Mouse (Mus musculus): ENCODE data around the gene Irf2. TPM values are rescaled to one million over a fixed set of nuclear protein-coding genes. Genes with fewer than 3 reads are reported as not detected.

Gene Irf2
- total RNA-seq, 2 experiments from 2014 or later = 54.6 to 62.0 TPM

- TF ChIP-seq CTCF (conservative IDR thresholded peaks at IDR 0.05) = no peak
- DNase-seq (ENCODE audit: low spot score in 2 of 2) = no peak
- Histone ChIP-seq H3K27ac (no peak overlapping the region), H3K4me3 (no peak overlapping the region)
Measured at GRCm38 (mm10) chr8:46848011-46848641, 108.6 kb downstream of the Irf2 start.

GRCm38 (mm10) chr8:46848931-46849330, 109.4 kb downstream of the Irf2 start:
- Histone ChIP-seq H3K27ac (no peak overlapping the region), H3K4me3 (no peak overlapping the region)
- DNase-seq (ENCODE audit: low spot score in 2 of 2) = no peak
- TF ChIP-seq CTCF (conservative IDR thresholded peaks at IDR 0.05) = no peak

DNA sequence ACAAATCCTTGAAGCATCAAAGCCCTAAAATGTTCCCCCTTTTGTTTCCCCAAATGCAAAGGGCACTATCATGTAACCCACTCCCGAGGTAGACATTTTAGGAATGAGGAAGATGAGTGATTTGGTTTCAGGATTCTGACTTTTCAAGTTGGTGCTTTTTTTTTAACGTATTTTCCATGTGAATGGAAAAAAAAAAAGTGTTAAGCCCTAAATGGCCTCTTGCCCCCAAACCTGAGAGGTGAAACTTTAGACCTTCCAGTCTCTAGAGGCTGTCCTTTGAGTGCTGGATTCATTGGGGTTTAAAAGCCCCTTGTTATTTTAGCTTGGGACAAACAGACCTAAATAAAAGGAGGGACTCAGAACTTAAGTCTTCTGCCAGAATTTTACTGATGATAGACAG, 109.9 kb downstream of the Irf2 start:
- no peak overlapping the region for H3K4me3 ChIP-seq
- TF ChIP-seq CTCF (conservative IDR thresholded peaks at IDR 0.05) = no peak
- no peak overlapping the region for H3K27ac ChIP-seq
- DNase-seq (ENCODE audit: low spot score in 2 of 2) = no peak

- TF ChIP-seq CTCF (conservative IDR thresholded peaks at IDR 0.05) = no peak
- Histone ChIP-seq H3K27ac (peak overlapping the region; percentile 36; the same call in 1 of the 2 replicates), H3K4me3 (no peak overlapping the region)
- no peak for DNase-seq (ENCODE audit: low spot score in 2 of 2)
Measured at GRCm38 (mm10) chr8:46850258-46850897, 110.8 kb downstream of the Irf2 start.

DNA sequence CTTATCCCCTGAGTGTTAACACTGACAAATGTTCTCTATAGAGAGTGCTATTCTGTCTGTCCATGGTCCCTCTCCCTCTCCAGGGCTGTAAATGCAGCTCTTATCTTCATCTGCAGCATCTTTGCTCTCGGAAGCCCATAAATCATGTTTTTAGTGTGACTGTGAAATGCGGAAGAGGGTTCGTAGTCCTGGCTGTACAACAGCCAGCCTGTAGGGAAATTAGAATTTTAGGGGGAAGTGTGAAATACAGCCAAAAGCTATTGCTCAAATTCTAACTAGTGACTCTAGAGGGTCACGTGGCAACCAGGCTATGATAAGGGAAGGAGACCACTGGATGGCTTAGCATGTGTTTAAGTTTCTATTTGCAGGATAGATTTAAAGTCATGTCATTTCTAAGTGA, 112.0 kb downstream of the Irf2 start:
- 0 out of 2 replicates have a peak, but pooled peaks have one; percentile 2 for TF ChIP-seq CTCF (conservative IDR thresholded peaks at IDR 0.05)
- H3K27ac ChIP-seq = peak overlapping the region; percentile 32
- no peak for DNase-seq (ENCODE audit: low spot score in 2 of 2)

GRCm38 (mm10) chr8:46852377-46852776, 112.8 kb downstream of the Irf2 start:
- Histone ChIP-seq H3K27ac (peak overlapping the region; percentile 5; the same call in 1 of the 2 replicates), H3K4me3 (no peak overlapping the region)
- DNase-seq (ENCODE audit: low spot score in 2 of 2) = no peak
- TF ChIP-seq CTCF (conservative IDR thresholded peaks at IDR 0.05) = no peak

More for the DNA sequence above, 112.0 kb downstream of the Irf2 start:
- no peak overlapping the region for H3K4me3 ChIP-seq

DNA sequence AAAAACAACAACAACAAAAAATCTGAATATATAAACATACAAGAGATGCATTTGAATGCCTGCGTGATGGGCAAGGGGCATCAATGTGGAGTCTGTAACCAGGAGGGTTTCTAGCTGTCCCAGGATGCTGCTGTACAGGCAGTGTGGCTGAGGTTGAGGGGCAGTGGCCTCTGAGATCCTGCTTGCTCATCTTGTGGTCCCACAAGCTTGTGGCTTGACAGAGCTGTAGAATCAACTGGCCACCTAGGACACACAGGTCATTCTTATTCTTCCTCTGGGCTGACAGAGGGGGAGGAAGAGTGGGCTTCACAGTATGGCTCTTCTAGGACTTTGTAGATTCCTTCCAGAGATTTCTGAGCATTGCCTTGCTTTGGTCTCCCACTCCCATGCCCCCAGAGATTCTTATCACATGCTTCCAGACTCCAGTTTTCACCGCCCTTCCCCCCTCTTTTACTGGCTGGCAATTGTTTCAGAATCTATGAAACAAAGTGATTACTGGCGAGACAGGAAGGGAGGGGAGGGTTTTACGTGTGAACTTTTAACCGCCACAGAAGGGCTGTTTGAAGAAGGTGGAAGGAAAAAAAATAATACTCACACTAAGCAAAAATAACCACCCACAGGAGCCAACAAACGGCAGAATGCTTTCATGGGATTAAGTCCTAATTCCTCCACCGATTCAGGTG, 119.8 kb downstream of the Irf2 start:
- H3K27ac ChIP-seq = peak overlapping the region; percentile 53; the same call in 1 of the 2 replicates
- no peak for DNase-seq (ENCODE audit: low spot score in 2 of 2)
- no peak for TF ChIP-seq CTCF (conservative IDR thresholded peaks at IDR 0.05)
- no peak overlapping the region for H3K4me3 ChIP-seq

GRCm38 (mm10) chr8:46859847-46860167, 120.3 kb downstream of the Irf2 start:
- TF ChIP-seq CTCF (conservative IDR thresholded peaks at IDR 0.05) = no peak
- no peak for DNase-seq (ENCODE audit: low spot score in 2 of 2)
- H3K27ac ChIP-seq = peak overlapping the region; percentile 53; the same call in 1 of the 2 replicates

DNA sequence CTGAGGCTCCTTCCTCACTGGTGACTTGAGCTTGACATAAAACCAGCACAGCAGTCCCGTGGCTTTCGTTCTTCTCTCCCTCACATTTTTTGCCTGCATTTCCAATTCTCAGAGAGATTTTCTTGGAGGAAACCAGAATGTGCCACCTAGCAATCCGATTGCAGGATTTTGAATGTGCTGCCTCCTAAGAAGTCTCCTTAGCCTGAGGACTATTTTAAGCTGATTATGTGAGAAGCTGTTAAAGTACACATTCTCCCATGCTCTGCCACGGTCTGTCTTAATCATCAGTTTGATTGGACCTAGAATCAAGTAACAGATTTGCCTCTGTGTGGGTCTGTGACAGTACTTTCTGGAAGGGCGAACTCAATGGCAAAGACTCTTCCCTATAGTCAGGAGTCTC, 123.0 kb downstream of the Irf2 start:
- no peak for TF ChIP-seq CTCF (conservative IDR thresholded peaks at IDR 0.05)
- Histone ChIP-seq H3K27ac (no peak overlapping the region), H3K4me3 (no peak overlapping the region)
- DNase-seq (ENCODE audit: low spot score in 2 of 2) = no peak

More at GRCm38 (mm10) chr8:46859847-46860167, 120.3 kb downstream of the Irf2 start:
- H3K4me3 ChIP-seq = no peak overlapping the region

DNA sequence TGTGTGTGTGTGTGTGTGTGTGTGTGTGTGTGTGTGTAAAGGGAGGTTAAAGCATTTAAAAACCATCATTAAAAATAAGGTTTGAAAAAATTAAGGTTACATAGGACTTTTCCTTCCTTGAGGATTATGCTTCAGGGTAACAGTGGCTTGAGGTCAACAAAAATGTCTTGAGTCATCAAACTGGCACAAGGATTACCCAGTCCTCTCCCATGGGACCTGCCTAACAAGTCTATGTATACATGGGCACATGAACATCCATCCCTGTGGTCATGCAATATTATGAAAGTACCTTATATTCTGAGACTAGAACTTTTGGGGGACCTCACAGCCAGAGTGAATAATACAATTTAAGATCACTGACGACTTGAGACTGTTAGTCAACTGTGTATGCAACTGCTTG, 125.9 kb downstream of the Irf2 start:
- DNase-seq (ENCODE audit: low spot score in 2 of 2) = no peak
- no peak for TF ChIP-seq CTCF (conservative IDR thresholded peaks at IDR 0.05)
- Histone ChIP-seq H3K4me3 (no peak overlapping the region), H3K27ac (no peak overlapping the region)

DNA sequence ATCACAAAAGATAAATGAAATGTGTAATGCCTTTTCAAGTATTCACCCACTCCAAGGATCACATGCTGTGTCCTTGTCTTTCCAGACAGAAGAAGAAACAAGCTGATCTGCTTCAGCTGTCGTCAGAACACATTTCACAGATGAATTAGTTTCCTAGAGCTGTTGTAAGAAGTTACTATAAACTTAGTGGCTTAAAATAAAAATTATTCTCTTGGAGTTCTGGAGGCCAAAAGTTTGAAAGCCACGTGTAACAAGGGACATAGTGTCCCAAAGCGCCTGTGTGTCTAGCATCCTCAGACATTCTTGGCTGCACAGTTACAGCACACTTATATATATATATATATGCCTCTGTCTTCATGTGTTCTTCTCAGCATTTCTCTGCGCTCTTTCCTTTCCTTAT, 127.9 kb downstream of the Irf2 start:
- DNase-seq (ENCODE audit: low spot score in 2 of 2) = no peak
- Histone ChIP-seq H3K27ac (no peak overlapping the region), H3K4me3 (no peak overlapping the region)
- no peak for TF ChIP-seq CTCF (conservative IDR thresholded peaks at IDR 0.05)

GRCm38 (mm10) chr8:46868346-46869065, 129.0 kb downstream of the Irf2 start:
- no peak for DNase-seq (ENCODE audit: low spot score in 2 of 2)
- no peak for TF ChIP-seq CTCF (conservative IDR thresholded peaks at IDR 0.05)
- H3K4me3 ChIP-seq = no peak overlapping the region
- H3K27ac ChIP-seq = no peak overlapping the region

DNA sequence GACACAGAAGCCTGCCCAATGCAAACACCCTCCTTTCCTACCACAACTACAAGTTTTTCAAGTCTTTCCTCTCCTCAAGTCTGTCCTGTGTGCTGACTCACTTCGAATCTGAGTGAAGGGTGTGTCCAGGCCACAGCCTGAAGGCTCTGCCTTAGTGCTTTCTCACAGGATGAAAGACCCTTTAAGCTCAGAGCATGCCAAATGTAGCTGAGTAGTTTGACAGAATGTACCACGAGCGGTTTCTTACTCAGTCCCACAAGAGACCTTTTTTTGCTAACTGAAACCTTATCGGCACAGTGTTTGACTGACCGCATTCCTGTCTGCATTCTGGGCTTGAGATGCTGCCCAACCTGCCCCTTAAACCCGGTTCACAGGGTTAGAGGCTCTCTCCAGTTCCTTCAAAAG, 130.0 kb downstream of the Irf2 start:
- no peak for DNase-seq (ENCODE audit: low spot score in 2 of 2)
- H3K4me3 ChIP-seq = no peak overlapping the region
- TF ChIP-seq CTCF (conservative IDR thresholded peaks at IDR 0.05) = no peak
- no peak overlapping the region for H3K27ac ChIP-seq
